Mouse (Mus musculus): ENCODE results near the gene Smad3.

The Smad3 gene

GRCm38 (mm10) chr9:63771676-63772075 is 13.9 kb upstream of the Smad3 start:
- DNase-seq: no peak

- no peak for DNase-seq
Measured at GRCm38 (mm10) chr9:63761367-63762094, 3.7 kb upstream of the Smad3 start.

- DNase-seq: no peak
Measured at GRCm38 (mm10) chr9:63760783-63761182, 3.0 kb upstream of the Smad3 start.

GRCm38 (mm10) chr9:63759973-63760722 is 2.4 kb upstream of the Smad3 start:
- DNase-seq: no peak

- no peak for DNase-seq
Measured at GRCm38 (mm10) chr9:63758641-63759391, 1.0 kb upstream of the Smad3 start.

GRCm38 (mm10) chr9:63757462-63757772 is 377 bp downstream of the Smad3 start:
- no peak for DNase-seq

GRCm38 (mm10) chr9:63756581-63757461 is 973 bp downstream of the Smad3 start:
- peak; percentile 73 for DNase-seq

- DNase-seq: no peak
Measured at GRCm38 (mm10) chr9:63755671-63756543, 1.9 kb downstream of the Smad3 start.

- peak; percentile 49 for DNase-seq
Measured at GRCm38 (mm10) chr9:63754556-63755510, 3.0 kb downstream of the Smad3 start.

- DNase-seq: no peak
Measured at GRCm38 (mm10) chr9:63754039-63754438, 3.8 kb downstream of the Smad3 start.

GRCm38 (mm10) chr9:63753359-63753758 is 4.4 kb downstream of the Smad3 start:
- DNase-seq: no peak

- no peak for DNase-seq
Measured at GRCm38 (mm10) chr9:63752576-63752975, 5.2 kb downstream of the Smad3 start.

- no peak for DNase-seq
Measured at GRCm38 (mm10) chr9:63751325-63751724, 6.5 kb downstream of the Smad3 start.

GRCm38 (mm10) chr9:63750360-63750974 is 7.3 kb downstream of the Smad3 start:
- no peak for DNase-seq

GRCm38 (mm10) chr9:63749296-63749915 is 8.4 kb downstream of the Smad3 start:
- no peak for DNase-seq

GRCm38 (mm10) chr9:63747645-63748295 is 10.0 kb downstream of the Smad3 start:
- DNase-seq: no peak

- DNase-seq: no peak
Measured at GRCm38 (mm10) chr9:63746980-63747379, 10.8 kb downstream of the Smad3 start.

- no peak for DNase-seq
Measured at GRCm38 (mm10) chr9:63745821-63746632, 11.8 kb downstream of the Smad3 start.
